Mouse (Mus musculus) layer of hippocampus, adult 9-11 months (tissue): ENCODE results near the gene Fam83c.

Source experiments
- DNase-seq: peaks from one replicate; pipeline ENCODE4 v3.0.0; 2022

The Fam83c gene

GRCm38 (mm10) chr2:155787949-155788931, 46.4 kb downstream of the Fam83c start:
- DNase-seq = no peak

DNA sequence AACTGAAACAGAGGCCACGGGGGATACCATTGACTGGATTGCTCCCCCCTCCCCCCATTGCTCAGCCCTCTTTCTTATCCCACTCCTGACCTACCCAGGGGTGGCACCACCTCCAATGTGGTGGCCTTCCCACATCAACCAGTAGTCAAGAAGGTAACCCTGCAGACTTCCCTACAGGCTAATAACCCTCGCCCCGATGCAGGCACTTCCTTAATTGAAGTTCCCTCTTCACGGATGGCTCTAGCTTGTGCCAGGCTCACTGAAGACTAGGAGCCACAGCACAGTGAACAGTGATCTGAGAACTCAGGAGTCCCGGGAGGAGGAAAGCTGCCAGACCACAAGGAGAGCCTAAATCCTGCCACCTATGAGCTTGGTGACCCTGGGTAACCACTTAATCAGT, 47.7 kb downstream of the Fam83c start:
- no peak for DNase-seq

DNA sequence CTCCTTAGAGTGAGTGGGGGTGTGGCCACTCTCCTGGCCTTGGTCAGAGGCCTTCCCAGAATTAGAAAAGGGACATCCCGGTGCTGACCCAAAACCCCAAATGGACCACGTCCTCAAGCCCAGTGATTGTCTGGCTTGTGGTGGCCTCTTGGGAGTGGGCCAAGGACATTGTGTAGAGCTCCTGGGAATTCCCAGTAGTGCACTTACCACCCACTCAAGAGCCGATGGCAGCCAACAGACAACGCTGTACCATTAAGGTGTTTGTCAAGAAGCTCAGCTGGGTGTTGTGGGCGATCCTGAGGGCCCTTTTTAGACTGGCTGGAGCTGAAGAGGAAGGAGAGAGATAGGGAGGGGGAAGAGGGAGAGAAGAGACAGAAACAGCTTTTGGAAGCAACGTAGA, 50.1 kb downstream of the Fam83c start:
- DNase-seq = no peak

DNA sequence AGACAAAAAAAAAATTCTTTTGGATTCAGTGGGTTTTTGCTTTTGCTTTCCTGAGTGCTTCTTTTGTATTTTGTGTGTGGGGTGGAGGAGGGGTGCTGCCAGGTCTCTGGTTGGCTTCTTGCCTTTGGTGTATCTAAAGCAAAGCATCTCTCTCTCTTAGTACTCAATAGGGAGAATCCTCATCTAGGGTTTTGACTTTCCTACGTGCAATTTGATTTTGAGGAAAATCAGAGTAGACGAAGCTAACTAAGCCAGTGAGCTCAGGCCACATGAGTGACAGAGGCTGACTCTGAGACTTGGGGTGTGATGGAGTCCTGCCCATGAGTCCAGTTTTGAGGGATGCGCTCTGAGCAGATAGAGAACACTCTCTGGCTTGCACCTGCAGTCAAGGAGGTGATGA, 55.1 kb downstream of the Fam83c start:
- no peak for DNase-seq

- DNase-seq = no peak
Observed at GRCm38 (mm10) chr2:155779066-155779465, 55.6 kb downstream of the Fam83c start.

DNA sequence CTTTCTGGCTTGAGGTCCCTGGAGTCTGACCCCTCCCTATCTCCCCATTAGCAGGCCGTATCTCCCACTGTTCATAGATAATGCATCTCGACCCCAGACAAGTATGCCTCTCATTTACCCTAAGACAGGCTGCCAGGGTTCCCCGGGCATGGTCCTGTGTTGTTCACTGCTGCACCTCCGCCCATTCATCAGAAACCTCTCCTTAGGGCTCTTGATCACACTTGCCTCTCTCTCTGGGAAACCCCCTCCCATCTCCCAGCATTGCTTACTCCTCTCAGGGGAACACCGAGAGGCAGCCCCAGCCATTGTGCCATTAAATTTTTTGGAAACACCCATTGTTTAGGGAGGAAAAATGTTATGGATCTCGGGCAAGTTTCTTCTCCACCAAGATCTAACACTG, 56.6 kb downstream of the Fam83c start:
- no peak for DNase-seq

- no peak for DNase-seq
Observed at GRCm38 (mm10) chr2:155777688-155777985, 57.0 kb downstream of the Fam83c start.
